Mouse (Mus musculus): ENCODE data around the gene Nlrc4. TPM values are rescaled to one million over a fixed set of nuclear protein-coding genes. Genes with fewer than 3 reads are reported as not detected.
A peak's percentile ranks its signal among the peaks of the same experiment; 100 is the strongest.

Gene Nlrc4
- total and polyA plus RNA-seq, 3 experiments = 0.12 to 0.39 (median 0.27) TPM

GRCm38 (mm10) chr17:74394855-74395254 lies 64.1 kb downstream of the Nlrc4 start:
- TF ChIP-seq POLR2A (IDR thresholded peaks at IDR 0.05; ENCODE audit: insufficient read depth, low read depth, low read length) (no peak), CTCF (IDR thresholded peaks at IDR 0.05) (no peak), EP300 (IDR thresholded peaks at IDR 0.05; ENCODE audit: insufficient read depth, low read depth, low read length) (no peak)
- DNase-seq = peak in 1 of 2 experiments; percentile 27
- 19% methylated on average over 16 of the region's 16 CpGs for WGBS
- no peaks in the 10 kb centered on the region for H3K36me3 ChIP-seq (ENCODE audit: control insufficient read depth, insufficient read depth, low read length)
- peak overlapping the region; percentile 93 for H3K4me3 ChIP-seq
- H3K4me1 ChIP-seq (ENCODE audit: control insufficient read depth, insufficient read depth, low read length) = peaks cover 2% of the 10 kb centered on the region
- H3K79me2 ChIP-seq (replicated peaks; ENCODE audit: control insufficient read depth, insufficient read depth, low read length) = 0 out of 2 replicates have a peak, but pooled peaks cover 2% of the 10 kb centered on the region
- H3K27ac ChIP-seq = peak overlapping the region; percentile 91
- no peaks in the 10 kb centered on the region for H3K27me3 ChIP-seq (ENCODE audit: control insufficient read depth, insufficient read depth, low read length)
- H3K9ac ChIP-seq (ENCODE audit: low read depth, low read length) = peak overlapping the region; percentile 43
- intact Hi-C loops (cut with DNase I) = loop anchor here (2.0 to 10.0 kb wide), 5 partner anchors 56 to 370 kb away; partner anchors contain the start of genes Memo1, Spast and Ttc27

- no peak overlapping the region for H3K9ac ChIP-seq (ENCODE audit: low read depth, low read length)
- no peak overlapping the region for H3K4me3 ChIP-seq
- intact Hi-C loops (cut with DNase I) = loop anchor here (2.0 to 10.0 kb wide), 4 partner anchors 56 to 370 kb away; partner anchors contain the start of genes Spast and Ttc27
Observed at GRCm38 (mm10) chr17:74394381-74394780, 64.6 kb downstream of the Nlrc4 start.

GRCm38 (mm10) chr17:74389847-74390246 lies 69.1 kb downstream of the Nlrc4 start:
- DNase-seq = no peak
- 77% methylated on average over 3 of the region's 3 CpGs for WGBS
- Histone ChIP-seq H3K4me3 (no peak overlapping the region), H3K4me1 (ENCODE audit: control insufficient read depth, insufficient read depth, low read length) (peaks cover 1% of the 10 kb centered on the region), H3K9ac (ENCODE audit: low read depth, low read length) (no peak overlapping the region), H3K79me2 (replicated peaks; ENCODE audit: control insufficient read depth, insufficient read depth, low read length) (no peaks in the 10 kb centered on the region), H3K27me3 (ENCODE audit: control insufficient read depth, insufficient read depth, low read length) (no peaks in the 10 kb centered on the region), H3K27ac (no peak overlapping the region), H3K36me3 (ENCODE audit: control insufficient read depth, insufficient read depth, low read length) (peaks cover 2% of the 10 kb centered on the region; the same call in 1 of the 2 replicates)
- no peak for TF ChIP-seq EP300 (IDR thresholded peaks at IDR 0.05; ENCODE audit: insufficient read depth, low read depth, low read length)
- peak; percentile 30 for TF ChIP-seq CTCF (IDR thresholded peaks at IDR 0.05)
- intact Hi-C loops (cut with DNase I) = loop anchor here (5.0 to 10.0 kb wide), 3 partner anchors 73 to 365 kb away; partner anchors contain the start of gene Ttc27

More at GRCm38 (mm10) chr17:74394381-74394780, 64.6 kb downstream of the Nlrc4 start:
- H3K4me1 ChIP-seq (ENCODE audit: control insufficient read depth, insufficient read depth, low read length) = peaks cover 2% of the 10 kb centered on the region
- no peak for DNase-seq
- WGBS = 83% methylated on average over 2 of the region's 2 CpGs
- H3K27me3 ChIP-seq (ENCODE audit: control insufficient read depth, insufficient read depth, low read length) = no peaks in the 10 kb centered on the region
- 0 out of 2 replicates have a peak, but pooled peaks cover 2% of the 10 kb centered on the region for H3K79me2 ChIP-seq (replicated peaks; ENCODE audit: control insufficient read depth, insufficient read depth, low read length)
- no peaks in the 10 kb centered on the region for H3K36me3 ChIP-seq (ENCODE audit: control insufficient read depth, insufficient read depth, low read length)
- no peak overlapping the region for H3K27ac ChIP-seq
- TF ChIP-seq CTCF (IDR thresholded peaks at IDR 0.05) (no peak), EP300 (IDR thresholded peaks at IDR 0.05; ENCODE audit: insufficient read depth, low read depth, low read length) (no peak), POLR2A (IDR thresholded peaks at IDR 0.05; ENCODE audit: insufficient read depth, low read depth, low read length) (no peak)

GRCm38 (mm10) chr17:74386657-74387056 lies 72.3 kb downstream of the Nlrc4 start:
- intact Hi-C loops (cut with DNase I) = no loop called here

GRCm38 (mm10) chr17:74376916-74377315 lies 82.0 kb downstream of the Nlrc4 start:
- Histone ChIP-seq H3K4me1 (ENCODE audit: control insufficient read depth, insufficient read depth, low read length) (no peaks in the 10 kb centered on the region), H3K27ac (no peak overlapping the region), H3K36me3 (ENCODE audit: control insufficient read depth, insufficient read depth, low read length) (peaks cover 3% of the 10 kb centered on the region), H3K9ac (ENCODE audit: low read depth, low read length) (no peak overlapping the region), H3K27me3 (ENCODE audit: control insufficient read depth, insufficient read depth, low read length) (no peaks in the 10 kb centered on the region), H3K79me2 (replicated peaks; ENCODE audit: control insufficient read depth, insufficient read depth, low read length) (no peaks in the 10 kb centered on the region), H3K4me3 (no peak overlapping the region)
- 83% methylated on average over 1 of the region's 1 CpGs for WGBS
- intact Hi-C loops (cut with DNase I) = no loop called here
- DNase-seq = no peak
- no peak for TF ChIP-seq CTCF (IDR thresholded peaks at IDR 0.05)
- no peak for TF ChIP-seq EP300 (IDR thresholded peaks at IDR 0.05; ENCODE audit: insufficient read depth, low read depth, low read length)
- TF ChIP-seq POLR2A (IDR thresholded peaks at IDR 0.05; ENCODE audit: insufficient read depth, low read depth, low read length) = no peak

More at GRCm38 (mm10) chr17:74386657-74387056, 72.3 kb downstream of the Nlrc4 start:
- H3K27ac ChIP-seq = no peak overlapping the region
- H3K4me1 ChIP-seq (ENCODE audit: control insufficient read depth, insufficient read depth, low read length) = no peaks in the 10 kb centered on the region
- DNase-seq = no peak
- no peaks in the 10 kb centered on the region for H3K27me3 ChIP-seq (ENCODE audit: control insufficient read depth, insufficient read depth, low read length)
- H3K36me3 ChIP-seq (ENCODE audit: control insufficient read depth, insufficient read depth, low read length) = peaks cover 2% of the 10 kb centered on the region; the same call in 1 of the 2 replicates
- no peaks in the 10 kb centered on the region for H3K79me2 ChIP-seq (replicated peaks; ENCODE audit: control insufficient read depth, insufficient read depth, low read length)
- no peak overlapping the region for H3K4me3 ChIP-seq
- H3K9ac ChIP-seq (ENCODE audit: low read depth, low read length) = no peak overlapping the region
- TF ChIP-seq EP300 (IDR thresholded peaks at IDR 0.05; ENCODE audit: insufficient read depth, low read depth, low read length) = no peak
- TF ChIP-seq CTCF (IDR thresholded peaks at IDR 0.05) = no peak
- no peak for TF ChIP-seq POLR2A (IDR thresholded peaks at IDR 0.05; ENCODE audit: insufficient read depth, low read depth, low read length)

Other genes starting within 250 kb of the Nlrc4 start
- gene Memo1, start 163.6 kb downstream of the Nlrc4 start, total RNA-seq (2021) = 10 to 100 TPM; 56.7 to 66.7 TPM
- gene Memo1, start 163.6 kb downstream of the Nlrc4 start, polyA plus RNA-seq (2012; rRNA removed) = 70.8 and 77.6 TPM in 2 replicates
- 10 to 100 TPM; 39.5 to 47.3 TPM for gene Dpy30, start 135.2 kb downstream of the Nlrc4 start, total RNA-seq (2021)
- gene Dpy30, start 135.2 kb downstream of the Nlrc4 start, polyA plus RNA-seq (2012; rRNA removed) = 34.6 and 47.3 TPM in 2 replicates
- 10 to 100 TPM; 29.2 to 33.5 TPM for gene Spast, start 120.2 kb downstream of the Nlrc4 start, total RNA-seq (2021)
- 4.2 and 8.3 TPM in 2 replicates for gene Spast, start 120.2 kb downstream of the Nlrc4 start, polyA plus RNA-seq (2012; rRNA removed)
- gene Slc30a6, start 63.5 kb downstream of the Nlrc4 start, total RNA-seq (2021) = 1 to 10 TPM; 9.2 to 9.5 TPM
- gene Slc30a6, start 63.5 kb downstream of the Nlrc4 start, polyA plus RNA-seq (2012; rRNA removed) = 14.6 and 28.0 TPM in 2 replicates
- gene Yipf4, start 30.4 kb upstream of the Nlrc4 start, total RNA-seq (2021) = 10 to 100 TPM; 65.9 to 71.1 TPM
- gene Yipf4, start 30.4 kb upstream of the Nlrc4 start, polyA plus RNA-seq (2012; rRNA removed) = 14.6 and 30.2 TPM in 2 replicates
- gene Birc6, start 69.2 kb upstream of the Nlrc4 start, total RNA-seq (2021) = 10 to 100 TPM; 60.5 to 65.9 TPM
- 42.7 and 65.6 TPM in 2 replicates for gene Birc6, start 69.2 kb upstream of the Nlrc4 start, polyA plus RNA-seq (2012; rRNA removed)

Data from heart, adult 2 months (tissue).